22 mouse cellular contexts compared by ENCODE assay signal in the genomic region with DNA sequence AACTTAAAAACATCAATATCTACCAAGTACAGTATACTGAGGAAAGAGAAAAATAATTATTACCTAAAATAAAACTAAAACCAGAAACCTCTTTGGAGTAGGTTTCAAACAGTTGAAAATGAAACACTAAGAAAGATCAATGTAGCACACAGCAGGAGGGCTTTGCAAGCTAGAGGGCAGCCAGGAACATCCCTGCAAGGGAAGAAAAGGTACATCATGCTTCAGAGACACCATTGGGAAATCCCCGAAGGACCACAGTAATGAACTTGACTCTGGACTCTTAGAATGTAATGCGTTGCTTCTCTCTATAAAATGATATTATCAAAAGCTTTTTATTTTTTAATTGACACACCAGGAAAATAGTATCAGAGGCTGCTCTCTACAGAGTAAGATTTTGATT.
DNase-seq lines count a peak whose midpoint lies in the region; ATAC-seq and TF ChIP-seq lines count a peak whose summit lies in the region.
"Had no signal": no experiment of that assay in that cellular context is flagged by ENCODE, and none has a peak within 500 bp of the region (broad histone marks: within the 10 kb centered on the region; RNA-seq: fewer than 3 reads in every experiment).

No protein-coding gene starts in this region.

- H3K27me3 ChIP-seq in midbrain, embryonic 14.5 days (ENCODE audit: control insufficient read depth, insufficient read depth, low read length), result no peaks in the 10 kb centered on the region
- no peaks in the 10 kb centered on the region for H3K27me3 ChIP-seq in midbrain, embryonic 10.5 days (ENCODE audit: low read depth, poor library complexity, severe bottlenecking)
- no peaks in the 10 kb centered on the region for H3K27me3 ChIP-seq in midbrain, postnatal 0 days (ENCODE audit: insufficient read depth, low read length)
- no peaks in the 10 kb centered on the region for H3K27me3 ChIP-seq in midbrain, embryonic 13.5 days
- no peaks in the 10 kb centered on the region for H3K27me3 ChIP-seq in hindbrain, embryonic 14.5 days (ENCODE audit: control insufficient read depth, insufficient read depth, low read length)
- H3K27me3 ChIP-seq: embryonic facial prominence, embryonic 13.5 days; embryonic facial prominence, embryonic 15.5 days; forebrain, embryonic 12.5 days; forebrain, embryonic 15.5 days had no signal

- no peak for TF ChIP-seq POLR2A in brain, embryonic 14.5 days (IDR thresholded peaks at IDR 0.05; ENCODE audit: borderline replicate concordance, extremely low read depth, insufficient read depth, insufficient read length, poor library complexity, severe bottlenecking)

- WGBS in midbrain, embryonic 14.5 days, result 67% methylated on average over 2 of the region's 2 CpGs
- WGBS in midbrain, embryonic 10.5 days, result 85% methylated on average over 2 of the region's 2 CpGs
- 49% methylated on average over 2 of the region's 2 CpGs for WGBS in midbrain, postnatal 0 days
- 74% methylated on average over 2 of the region's 2 CpGs for WGBS in midbrain, embryonic 13.5 days
- WGBS in hindbrain, embryonic 14.5 days, result 74% methylated on average over 2 of the region's 2 CpGs

- no peaks in the 10 kb centered on the region for H3K4me1 ChIP-seq in midbrain, embryonic 14.5 days (ENCODE audit: control insufficient read depth, insufficient read depth, low read length)
- no peaks in the 10 kb centered on the region for H3K4me1 ChIP-seq in midbrain, embryonic 10.5 days
- H3K4me1 ChIP-seq in midbrain, postnatal 0 days (ENCODE audit: insufficient read depth, low read length), result no peaks in the 10 kb centered on the region
- H3K4me1 ChIP-seq in midbrain, embryonic 13.5 days (replicated peaks), result no peaks in the 10 kb centered on the region
- no peaks in the 10 kb centered on the region for H3K4me1 ChIP-seq in hindbrain, embryonic 14.5 days (replicated peaks; ENCODE audit: control insufficient read depth, insufficient read depth, low read length)
- H3K4me1 ChIP-seq: embryonic facial prominence, embryonic 13.5 days; embryonic facial prominence, embryonic 15.5 days; forebrain, embryonic 12.5 days; forebrain, embryonic 15.5 days had no signal

- no peak overlapping the region for H3K4me2 ChIP-seq in midbrain, embryonic 14.5 days (ENCODE audit: low read length)
- H3K4me2 ChIP-seq in midbrain, postnatal 0 days (ENCODE audit: low read depth, low read length, poor library complexity, severe bottlenecking), result no peak overlapping the region
- no peak overlapping the region for H3K4me2 ChIP-seq in midbrain, embryonic 13.5 days (replicated peaks)
- no peak overlapping the region for H3K4me2 ChIP-seq in hindbrain, embryonic 14.5 days (replicated peaks)
- H3K4me2 ChIP-seq: embryonic facial prominence, embryonic 13.5 days; embryonic facial prominence, embryonic 15.5 days; forebrain, embryonic 12.5 days; forebrain, embryonic 15.5 days had no signal

- H3K36me3 ChIP-seq in midbrain, embryonic 14.5 days (ENCODE audit: control insufficient read depth, insufficient read depth, low read length), result no peaks in the 10 kb centered on the region
- no peaks in the 10 kb centered on the region for H3K36me3 ChIP-seq in midbrain, embryonic 10.5 days
- no peaks in the 10 kb centered on the region for H3K36me3 ChIP-seq in midbrain, postnatal 0 days (ENCODE audit: insufficient read depth, low read length)
- no peaks in the 10 kb centered on the region for H3K36me3 ChIP-seq in midbrain, embryonic 13.5 days
- no peaks in the 10 kb centered on the region for H3K36me3 ChIP-seq in hindbrain, embryonic 14.5 days (replicated peaks; ENCODE audit: control insufficient read depth, insufficient read depth)
- H3K36me3 ChIP-seq: embryonic facial prominence, embryonic 13.5 days; embryonic facial prominence, embryonic 15.5 days; forebrain, embryonic 12.5 days; forebrain, embryonic 15.5 days had no signal

- ATAC-seq in midbrain, embryonic 14.5 days (ENCODE audit: low FRiP score, low TSS enrichment), result no peak
- no peak for ATAC-seq in midbrain, postnatal 0 days (ENCODE audit: low FRiP score)
- no peak for ATAC-seq in midbrain, embryonic 13.5 days
- ATAC-seq in hindbrain, embryonic 14.5 days (ENCODE audit: low FRiP score), result no peak
- ATAC-seq: forebrain, embryonic 15.5 days; forebrain, postnatal 0 days had no signal

- H3K4me3 ChIP-seq in midbrain, embryonic 14.5 days (replicated peaks; ENCODE audit: low read depth, low read length), result no peak overlapping the region
- H3K4me3 ChIP-seq in midbrain, embryonic 10.5 days, result no peak overlapping the region
- H3K4me3 ChIP-seq in midbrain, postnatal 0 days (ENCODE audit: low read depth, low read length), result no peak overlapping the region
- no peak overlapping the region for H3K4me3 ChIP-seq in midbrain, embryonic 13.5 days (replicated peaks)
- H3K4me3 ChIP-seq in hindbrain, embryonic 14.5 days (replicated peaks; ENCODE audit: low read length), result no peak overlapping the region
- H3K4me3 ChIP-seq: embryonic facial prominence, embryonic 13.5 days; embryonic facial prominence, embryonic 15.5 days; erythroblast, embryonic 14.5 days; forebrain, embryonic 12.5 days; forebrain, embryonic 15.5 days had no signal

- no peak overlapping the region for H3K27ac ChIP-seq in midbrain, embryonic 14.5 days (replicated peaks; ENCODE audit: low read depth, low read length)
- H3K27ac ChIP-seq in midbrain, embryonic 10.5 days (replicated peaks), result no peak overlapping the region
- H3K27ac ChIP-seq in midbrain, postnatal 0 days (ENCODE audit: low read depth, low read length), result no peak overlapping the region
- no peak overlapping the region for H3K27ac ChIP-seq in midbrain, embryonic 13.5 days
- H3K27ac ChIP-seq in hindbrain, embryonic 14.5 days, result no peak overlapping the region
- H3K27ac ChIP-seq: embryonic facial prominence, embryonic 13.5 days; embryonic facial prominence, embryonic 15.5 days; forebrain, embryonic 12.5 days; forebrain, embryonic 15.5 days had no signal

- no peaks in the 10 kb centered on the region for H3K9me3 ChIP-seq in midbrain, embryonic 14.5 days (ENCODE audit: control insufficient read depth, low read length)
- no peaks in the 10 kb centered on the region for H3K9me3 ChIP-seq in midbrain, embryonic 10.5 days (replicated peaks)
- H3K9me3 ChIP-seq in midbrain, postnatal 0 days (ENCODE audit: low read length), result no peaks in the 10 kb centered on the region
- H3K9me3 ChIP-seq in midbrain, embryonic 13.5 days, result no peaks in the 10 kb centered on the region
- H3K9me3 ChIP-seq in hindbrain, embryonic 14.5 days (ENCODE audit: control insufficient read depth, low read length), result no peaks in the 10 kb centered on the region
- H3K9me3 ChIP-seq: embryonic facial prominence, embryonic 13.5 days; embryonic facial prominence, embryonic 15.5 days; forebrain, embryonic 12.5 days; forebrain, embryonic 15.5 days had no signal

- DNase-seq in midbrain, embryonic 14.5 days, result peak; percentile 48
- no peak for DNase-seq in midbrain, embryonic 10.5 days (ENCODE audit: low spot score)
- DNase-seq in midbrain, postnatal 0 days (ENCODE audit: low spot score), result peak; percentile 7
- peak; percentile 65 for DNase-seq in brain, embryonic 14.5 days (ENCODE audit: low read depth)
- DNase-seq in hindbrain, embryonic 14.5 days (ENCODE audit: low spot score), result no peak
- DNase-seq: adrenal gland, adult 2 months; adrenal gland, postnatal 10 days; adrenal gland, postnatal 25 days; cerebellum, adult 11 months; cerebellum, adult 18-20 months; cerebellum, adult 8-10 months; cerebellum, adult 9-11 months; cerebellum, postnatal 14 days; cerebellum, postnatal 36 days; embryo, embryonic 11 days; forebrain, postnatal 0 days had no signal

- TF ChIP-seq CTCF in midbrain, postnatal 0 days (IDR thresholded peaks at IDR 0.05), result no peak
- TF ChIP-seq CTCF in brain, embryonic 14.5 days (IDR thresholded peaks at IDR 0.05; ENCODE audit: borderline replicate concordance, extremely low read depth, insufficient read depth, insufficient read length), result no peak

- H3K9ac ChIP-seq in midbrain, embryonic 14.5 days (replicated peaks; ENCODE audit: low read length), result no peak overlapping the region
- no peak overlapping the region for H3K9ac ChIP-seq in midbrain, postnatal 0 days (replicated peaks; ENCODE audit: low read length, poor library complexity, severe bottlenecking)
- H3K9ac ChIP-seq in midbrain, embryonic 13.5 days (replicated peaks), result no peak overlapping the region
- H3K9ac ChIP-seq in hindbrain, embryonic 14.5 days, result no peak overlapping the region
- H3K9ac ChIP-seq: embryonic facial prominence, embryonic 13.5 days; embryonic facial prominence, embryonic 15.5 days; forebrain, embryonic 12.5 days; forebrain, embryonic 15.5 days; forebrain, postnatal 0 days had no signal

Comparison
In these comparisons a context has a peak if more than half of its experiments do, and no peak if none do; other contexts are left out.
1. DNase-seq: peak in midbrain, embryonic 14.5 days (single experiment), midbrain, postnatal 0 days (single experiment) and brain, embryonic 14.5 days (single experiment); none in midbrain, embryonic 10.5 days (single experiment) and hindbrain, embryonic 14.5 days (single experiment).